ENCODE assay signal across 24 mouse cellular contexts in genomic region chr7:79832980-79833379, GRCm38 (mm10). TPM values are rescaled to one million over a fixed set of nuclear protein-coding genes. Genes with fewer than 3 reads are reported as not detected.
A peak's percentile ranks its signal among the peaks of the same experiment; 100 is the strongest.
DNase-seq lines count a peak whose midpoint lies in the region; ATAC-seq lines count a peak whose summit lies in the region.
"Had no signal": no experiment of that assay in that cellular context is flagged by ENCODE, and none has a peak within 500 bp of the region (broad histone marks: within the 10 kb centered on the region; RNA-seq: fewer than 3 reads in every experiment).

No protein-coding gene starts in this region.

- 0 out of 2 replicates have a peak, but pooled peaks have one; percentile 34 for ATAC-seq in kidney, embryonic 14.5 days (ENCODE audit: low FRiP score, low TSS enrichment)
- no peak for ATAC-seq in kidney, embryonic 16.5 days (ENCODE audit: low FRiP score, low TSS enrichment)
- peak; percentile 35; the same call in 1 of the 2 replicates for ATAC-seq in limb, embryonic 15.5 days (ENCODE audit: insufficient number of reproducible peaks, low FRiP score, low TSS enrichment, low read depth)
- no peak for ATAC-seq in megakaryocyte, adult 5-6 weeks (ENCODE audit: poor library complexity, severe bottlenecking)
- ATAC-seq: CD4-positive, CD25-positive, alpha-beta regulatory T cell, adult 4 months; forebrain, embryonic 15.5 days; intestine, postnatal 0 days had no signal

- DNase-seq in NIH3T3 (ENCODE audit: low read depth) (peak; percentile 23), MN1 (ENCODE audit: low spot score) (no peak)
- DNase-seq in gastrocnemius, postnatal 14 days: no peak
- DNase-seq: adrenal gland, adult 2 months; adrenal gland, postnatal 25 days; B cell, adult 2 months; cerebellum, adult 2 months; cerebellum, postnatal 14 days; heart, adult 2 months had no signal

- H3K9ac ChIP-seq in kidney, embryonic 14.5 days (ENCODE audit: low read depth, low read length): no peak overlapping the region
- no peak overlapping the region for H3K9ac ChIP-seq in kidney, embryonic 16.5 days (replicated peaks; ENCODE audit: low read length)
- H3K9ac ChIP-seq in limb, embryonic 15.5 days: no peak overlapping the region
- H3K9ac ChIP-seq: forebrain, embryonic 15.5 days; hindbrain, embryonic 14.5 days had no signal

- no peak overlapping the region for H3K4me3 ChIP-seq in kidney, embryonic 14.5 days (ENCODE audit: low read length)
- H3K4me3 ChIP-seq in kidney, embryonic 16.5 days (ENCODE audit: low read length): no peak overlapping the region
- no peak overlapping the region for H3K4me3 ChIP-seq in limb, embryonic 15.5 days
- H3K4me3 ChIP-seq: forebrain, embryonic 15.5 days; heart, adult 2 months; hindbrain, embryonic 10.5 days had no signal

- H3K27me3 ChIP-seq in kidney, embryonic 14.5 days (ENCODE audit: control insufficient read depth, insufficient read depth, low read length): no peaks in the 10 kb centered on the region
- no peaks in the 10 kb centered on the region for H3K27me3 ChIP-seq in kidney, embryonic 16.5 days (ENCODE audit: insufficient read depth, low read length)
- H3K27me3 ChIP-seq in limb, embryonic 15.5 days: no peaks in the 10 kb centered on the region
- H3K27me3 ChIP-seq: forebrain, embryonic 15.5 days had no signal

- intact Hi-C loops in gastrocnemius, postnatal 14 days (cut with DNase I; ENCODE audit: low total_unique reads): no loop called here

- no peak overlapping the region for H3K4me2 ChIP-seq in kidney, embryonic 14.5 days (replicated peaks; ENCODE audit: low read depth, low read length)
- no peak overlapping the region for H3K4me2 ChIP-seq in kidney, embryonic 16.5 days (replicated peaks; ENCODE audit: low read depth, low read length)
- H3K4me2 ChIP-seq in limb, embryonic 15.5 days: no peak overlapping the region
- H3K4me2 ChIP-seq: forebrain, embryonic 15.5 days; heart, embryonic 11.5 days; hindbrain, embryonic 14.5 days had no signal

- no peak overlapping the region for H3K27ac ChIP-seq in kidney, embryonic 14.5 days (ENCODE audit: low read depth, low read length)
- H3K27ac ChIP-seq in kidney, embryonic 16.5 days (ENCODE audit: low read length): no peak overlapping the region
- H3K27ac ChIP-seq in limb, embryonic 15.5 days: no peak overlapping the region
- H3K27ac ChIP-seq: forebrain, embryonic 15.5 days; heart, adult 2 months; hindbrain, embryonic 10.5 days; hindbrain, embryonic 14.5 days had no signal

- no peaks in the 10 kb centered on the region for H3K36me3 ChIP-seq in kidney, embryonic 14.5 days (ENCODE audit: control insufficient read depth, insufficient read depth, low read length)
- 0 out of 2 replicates have a peak, but pooled peaks cover 6% of the 10 kb centered on the region for H3K36me3 ChIP-seq in kidney, embryonic 16.5 days (ENCODE audit: insufficient read depth, low read length)
- H3K36me3 ChIP-seq in limb, embryonic 15.5 days: peaks cover 32% of the 10 kb centered on the region
- H3K36me3 ChIP-seq: forebrain, embryonic 15.5 days; G1E; hindbrain, embryonic 10.5 days had no signal

- no peaks in the 10 kb centered on the region for H3K9me3 ChIP-seq in kidney, embryonic 14.5 days (ENCODE audit: control insufficient read depth, low read length)
- H3K9me3 ChIP-seq in kidney, embryonic 16.5 days (ENCODE audit: low read length): no peaks in the 10 kb centered on the region
- no peaks in the 10 kb centered on the region for H3K9me3 ChIP-seq in limb, embryonic 15.5 days
- H3K9me3 ChIP-seq: forebrain, embryonic 15.5 days; G1E; hindbrain, embryonic 10.5 days had no signal

- H3K4me1 ChIP-seq in kidney, embryonic 14.5 days (ENCODE audit: control insufficient read depth, insufficient read depth, low read length): no peaks in the 10 kb centered on the region
- 0 out of 2 replicates have a peak, but pooled peaks cover 5% of the 10 kb centered on the region for H3K4me1 ChIP-seq in kidney, embryonic 16.5 days (ENCODE audit: insufficient read depth, low read length)
- 0 out of 2 replicates have a peak, but pooled peaks cover 4% of the 10 kb centered on the region for H3K4me1 ChIP-seq in limb, embryonic 15.5 days
- H3K4me1 ChIP-seq: forebrain, embryonic 15.5 days; hindbrain, embryonic 10.5 days had no signal

RNA-seq across cellular contexts. Expression of gene Mesp2, which starts 22.5 kb away (rescaled TPM):
- polyA plus RNA-seq in kidney, embryonic 14.5 days (2014; fragmentation: Nextera tagmentation; extraction: Ambion mirVana): 0.57 and 0.64 TPM in 2 replicates
- polyA plus RNA-seq in kidney, embryonic 16.5 days (2015; fragmentation: Nextera tagmentation; extraction: Ambion mirVana): 0.78 and 0.82 TPM in 2 replicates
- polyA plus RNA-seq in limb, embryonic 15.5 days (2015; fragmentation: Nextera tagmentation; extraction: Ambion mirVana): 0.83 and 0.90 TPM in 2 replicates
- total RNA-seq in megakaryocyte, adult 5-6 weeks (2015): 0.29 TPM in 1 of 2 replicates, not detected in the other
- not detected in 2 replicates for total RNA-seq in megakaryocyte, adult 5-6 weeks (2017)
- not detected for total RNA-seq in gastrocnemius, postnatal 14 days (2021)
- total RNA-seq: G1E; gastrocnemius, adult 8-10 months had no signal
- polyA plus RNA-seq: G1E had no signal

RNA-seq across cellular contexts. Expression of gene Anpep, which starts 27.9 kb away (rescaled TPM):
- polyA plus RNA-seq in kidney, embryonic 14.5 days (2014; fragmentation: Nextera tagmentation; extraction: Ambion mirVana): 23.7 and 39.0 TPM in 2 replicates
- 163 and 164 TPM in 2 replicates for polyA plus RNA-seq in kidney, embryonic 16.5 days (2015; fragmentation: Nextera tagmentation; extraction: Ambion mirVana)
- 21.6 and 25.9 TPM in 2 replicates for polyA plus RNA-seq in limb, embryonic 15.5 days (2015; fragmentation: Nextera tagmentation; extraction: Ambion mirVana)
- 1.8 and 2.0 TPM in 2 replicates for total RNA-seq in megakaryocyte, adult 5-6 weeks (2015)
- total RNA-seq in megakaryocyte, adult 5-6 weeks (2017): not detected in 2 replicates
- 10 to 100 TPM in 1 of 2 experiments, 1 to 10 TPM in 1; 9.8 to 14.8 TPM for total RNA-seq in gastrocnemius, postnatal 14 days (2021)
- polyA plus RNA-seq: G1E had no signal

RNA-seq across cellular contexts. Expression of gene Mesp1, which starts 39.4 kb away (rescaled TPM):
- not detected in 2 replicates for polyA plus RNA-seq in kidney, embryonic 14.5 days (2014; fragmentation: Nextera tagmentation; extraction: Ambion mirVana)
- polyA plus RNA-seq in kidney, embryonic 16.5 days (2015; fragmentation: Nextera tagmentation; extraction: Ambion mirVana): not detected in 2 replicates
- polyA plus RNA-seq in limb, embryonic 15.5 days (2015; fragmentation: Nextera tagmentation; extraction: Ambion mirVana): 0.15 TPM in 1 of 2 replicates, not detected in the other
- not detected in 2 replicates for total RNA-seq in megakaryocyte, adult 5-6 weeks (2015)
- total RNA-seq in megakaryocyte, adult 5-6 weeks (2017): not detected in 2 replicates
- not detected for total RNA-seq in gastrocnemius, postnatal 14 days (2021)
- total RNA-seq: adrenal gland, adult 2 months; adrenal gland, postnatal 25 days; G1E; gastrocnemius, adult 8-10 months; gastrocnemius, postnatal 4 days; heart, adult 2 months; heart, postnatal 25 days had no signal
- polyA plus RNA-seq: adrenal gland, adult 2 months; CD4-positive, CD25-positive, alpha-beta regulatory T cell, adult 4 months; cerebellum, adult 2 months; forebrain, embryonic 15.5 days; G1E; heart, adult 2 months; heart, embryonic 11.5 days; heart, embryonic 16.5 days; hindbrain, embryonic 10.5 days; hindbrain, embryonic 14.5 days had no signal

Comparison
In these comparisons a context has a peak if more than half of its experiments do, and no peak if none do; other contexts are left out.
1. ATAC-seq: peak in kidney, embryonic 14.5 days (single experiment) and limb, embryonic 15.5 days (single experiment); none in kidney, embryonic 16.5 days (single experiment) and megakaryocyte, adult 5-6 weeks (single experiment).